Mouse (Mus musculus): ENCODE data around the gene Sgcd.

Gene Sgcd

GRCm38 (mm10) chr11:47129992-47130391 is 858.8 kb downstream of the Sgcd start:
- DNase-seq (ENCODE audit: low spot score) = no peak

GRCm38 (mm10) chr11:47129166-47129565 is 859.6 kb downstream of the Sgcd start:
- DNase-seq (ENCODE audit: low spot score) = no peak

DNA sequence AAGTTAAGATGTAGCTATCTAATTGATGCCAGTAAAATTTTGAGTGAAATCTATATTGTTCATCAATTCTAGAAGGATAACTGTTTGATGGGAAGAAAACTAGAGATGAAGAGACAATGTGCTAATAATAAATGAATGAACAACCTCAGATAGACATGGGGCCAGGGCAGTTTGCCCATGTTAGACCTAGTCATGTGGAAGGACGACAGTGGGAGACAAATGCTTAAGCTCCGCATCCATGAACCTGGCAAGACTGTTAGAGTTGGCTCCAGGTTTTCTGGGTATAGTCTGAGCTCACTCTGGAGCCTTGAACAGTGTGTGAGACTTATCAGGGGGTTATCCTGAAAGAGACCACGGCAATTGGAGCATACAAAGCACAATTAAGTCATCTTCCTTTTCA is 860.4 kb downstream of the Sgcd start:
- no peak for DNase-seq (ENCODE audit: low spot score)

GRCm38 (mm10) chr11:47120874-47121273 is 867.9 kb downstream of the Sgcd start:
- no peak for DNase-seq (ENCODE audit: low spot score)

DNA sequence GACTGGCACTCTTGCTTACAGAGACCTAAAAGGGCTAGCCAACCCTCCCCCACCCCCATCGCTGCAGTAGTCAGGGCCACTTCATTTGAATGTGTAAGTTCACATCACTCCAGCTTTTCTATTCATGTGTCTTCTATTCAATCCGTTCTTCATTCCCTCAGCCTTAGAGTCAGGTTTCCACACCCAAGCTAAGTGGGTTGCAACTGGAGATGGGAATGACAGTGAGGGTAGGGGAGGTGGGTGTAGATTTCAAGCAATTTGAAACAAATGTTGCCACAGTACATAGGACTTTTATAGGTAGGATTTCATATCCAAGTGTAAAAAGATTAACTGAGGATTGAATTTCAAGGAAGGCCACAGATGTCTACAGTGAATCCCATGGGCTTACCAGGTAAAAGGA is 870.9 kb downstream of the Sgcd start:
- no peak for DNase-seq (ENCODE audit: low spot score)

GRCm38 (mm10) chr11:47114366-47114765 is 874.4 kb downstream of the Sgcd start:
- DNase-seq (ENCODE audit: low spot score) = no peak

DNA sequence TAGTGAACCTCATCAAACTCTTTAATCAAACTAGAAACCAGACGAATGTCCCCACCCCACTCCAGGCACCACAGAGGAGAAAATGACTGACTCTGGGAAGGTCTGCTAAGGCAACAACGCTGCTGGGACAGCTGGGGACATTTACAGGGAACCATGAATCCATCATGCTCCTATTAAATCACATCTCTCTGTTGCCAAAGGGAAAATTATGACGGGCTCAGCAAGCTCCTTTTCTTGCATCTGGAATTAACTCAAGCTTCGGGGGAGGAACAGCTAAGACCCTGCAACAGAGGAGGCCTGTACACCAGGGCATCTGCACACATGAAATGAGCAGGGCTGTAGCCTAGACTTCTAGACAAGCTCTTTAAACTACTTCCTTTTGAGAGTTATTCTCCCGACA is 875.7 kb downstream of the Sgcd start:
- no peak for DNase-seq (ENCODE audit: low spot score)

- DNase-seq (ENCODE audit: low spot score) = no peak
Observed at GRCm38 (mm10) chr11:47110314-47110713, 878.5 kb downstream of the Sgcd start.

- DNase-seq (ENCODE audit: low spot score) = no peak
Observed at GRCm38 (mm10) chr11:47107661-47108060, 881.1 kb downstream of the Sgcd start.

DNA sequence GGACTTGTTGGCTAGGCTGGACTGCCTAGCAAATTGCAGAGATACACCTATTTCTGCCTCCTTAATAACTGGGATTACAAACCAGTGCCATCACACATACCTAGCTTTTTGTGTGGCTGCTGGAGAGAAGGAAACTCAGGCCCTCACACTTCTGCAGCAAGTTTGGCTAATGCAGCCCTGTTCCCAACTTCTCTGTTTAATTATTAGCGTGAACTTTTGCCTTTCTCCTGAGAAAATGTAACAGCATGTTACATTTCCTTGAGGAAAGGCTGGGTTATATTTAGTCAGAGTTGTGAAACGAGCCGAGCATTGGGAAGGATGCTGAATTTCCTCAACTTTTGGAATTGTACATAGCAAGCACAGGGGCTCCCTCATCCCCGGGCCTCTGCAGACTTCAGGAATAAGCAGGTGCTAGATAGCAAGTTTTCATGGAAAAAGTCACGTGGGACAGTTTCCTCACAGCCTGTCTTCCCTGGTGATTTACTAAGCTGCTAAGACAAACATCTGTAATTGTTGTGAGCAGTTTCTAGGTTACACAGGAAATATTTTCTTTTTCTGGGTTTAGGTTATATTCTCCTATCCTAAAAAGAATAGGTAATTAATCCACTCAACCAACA is 895.4 kb downstream of the Sgcd start:
- no peak for DNase-seq (ENCODE audit: low spot score)

GRCm38 (mm10) chr11:47082517-47082916 is 906.3 kb downstream of the Sgcd start:
- DNase-seq (ENCODE audit: low spot score) = no peak

GRCm38 (mm10) chr11:47073538-47073937 is 915.2 kb downstream of the Sgcd start:
- no peak for DNase-seq (ENCODE audit: low spot score)

GRCm38 (mm10) chr11:47071161-47071560 is 917.6 kb downstream of the Sgcd start:
- DNase-seq (ENCODE audit: low spot score) = no peak

GRCm38 (mm10) chr11:47069769-47070384 is 918.9 kb downstream of the Sgcd start:
- no peak for DNase-seq (ENCODE audit: low spot score)

DNA sequence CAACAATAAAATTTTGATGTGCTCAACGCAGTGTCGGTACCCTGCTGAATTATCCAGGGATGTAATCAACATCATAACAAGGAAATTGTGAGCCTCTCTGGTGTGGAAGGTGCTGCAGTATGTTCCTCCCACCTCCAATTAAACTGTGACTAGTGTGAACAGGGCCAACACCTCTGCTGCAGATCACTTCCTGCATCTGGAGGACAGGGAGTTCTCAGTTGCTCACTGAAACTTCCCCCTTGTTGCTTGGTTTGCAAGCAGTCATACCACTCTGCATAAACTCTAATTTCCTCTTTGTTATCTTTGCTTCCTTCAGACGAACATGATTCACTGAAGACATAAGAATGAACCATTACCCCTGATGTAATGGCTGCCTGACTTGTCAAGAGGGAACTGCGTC is 925.1 kb downstream of the Sgcd start:
- DNase-seq (ENCODE audit: low spot score) = no peak

DNA sequence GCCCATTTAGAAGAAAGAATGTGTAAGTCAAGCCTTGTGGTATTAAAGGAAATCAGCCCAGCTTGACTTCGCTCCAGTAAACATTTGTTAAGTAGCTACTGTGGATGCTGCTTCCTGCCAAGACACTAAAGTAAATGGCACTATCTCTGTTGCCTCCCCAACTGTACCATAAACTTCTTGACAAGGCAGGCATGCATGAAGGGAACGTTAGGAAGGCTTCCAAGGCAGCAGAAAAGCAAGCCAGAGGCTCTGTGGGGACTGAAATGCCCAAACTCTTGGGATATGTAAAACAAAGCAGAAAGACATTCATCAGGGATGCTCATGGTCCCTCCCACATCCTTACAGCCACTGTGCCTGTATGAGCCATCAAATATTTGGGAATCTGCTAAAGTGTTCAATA is 938.4 kb downstream of the Sgcd start:
- no peak for DNase-seq (ENCODE audit: low spot score)

- DNase-seq (ENCODE audit: low spot score) = no peak
Observed at GRCm38 (mm10) chr11:47049756-47050155, 939.0 kb downstream of the Sgcd start.

DNA sequence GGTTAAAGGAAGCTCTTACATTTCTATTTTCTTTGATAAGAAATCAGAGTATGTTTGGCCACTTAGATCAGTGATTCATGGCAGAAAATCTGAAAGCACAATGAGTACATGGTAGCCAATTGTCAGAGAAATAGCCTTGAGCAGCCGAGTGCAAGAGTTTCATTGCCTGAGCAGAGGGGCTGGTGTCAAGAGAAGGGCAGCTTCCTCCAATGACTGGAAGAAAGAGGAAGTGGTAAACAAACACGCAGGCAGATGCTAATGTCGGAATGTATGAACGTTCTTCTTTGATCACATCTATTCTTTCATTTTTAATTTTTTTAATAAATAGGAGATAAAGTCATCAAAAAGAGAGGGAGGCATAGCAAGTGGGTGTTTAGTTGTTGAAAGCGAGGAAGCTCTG is 956.5 kb downstream of the Sgcd start:
- DNase-seq (ENCODE audit: low spot score) = no peak

DNA sequence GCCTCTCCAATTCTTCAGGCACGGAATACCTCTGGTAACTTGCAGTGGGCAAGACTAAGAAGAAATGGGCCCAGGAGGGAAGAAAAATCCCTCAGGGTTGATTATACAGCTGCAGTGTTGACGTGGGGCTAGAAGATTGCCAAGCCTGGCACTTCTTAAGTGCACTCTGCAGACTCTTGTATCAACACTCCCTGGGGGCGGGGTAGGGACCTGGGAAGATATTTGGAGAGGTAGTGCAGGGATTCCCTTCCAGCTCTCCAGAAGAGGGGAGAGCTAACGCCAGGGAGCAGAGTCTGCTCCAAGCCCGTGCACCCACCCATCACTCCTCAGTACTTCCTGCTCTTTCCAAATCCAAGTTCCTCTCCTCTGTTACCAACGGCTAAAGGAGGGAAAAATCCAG is 967.9 kb downstream of the Sgcd start:
- no peak for DNase-seq (ENCODE audit: low spot score)

DNA sequence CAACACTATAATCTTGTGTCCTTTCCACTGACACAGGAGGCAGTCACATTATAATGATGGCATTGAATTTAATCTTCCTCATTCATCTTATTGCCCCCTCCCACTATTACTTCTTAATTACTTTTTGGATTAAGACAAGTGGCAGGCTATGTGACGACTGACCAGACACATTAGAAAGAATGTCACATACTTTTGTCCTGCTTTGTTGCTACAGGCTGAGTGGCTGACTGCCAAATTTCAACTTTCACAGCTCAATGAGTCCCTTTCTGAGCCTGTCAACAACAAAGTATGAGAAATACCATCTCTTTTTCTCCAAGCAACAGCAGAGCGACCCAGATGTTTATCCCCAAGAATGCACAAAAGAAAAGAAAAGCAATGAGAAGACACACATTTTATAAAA is 970.6 kb downstream of the Sgcd start:
- no peak for DNase-seq (ENCODE audit: low spot score)

- DNase-seq (ENCODE audit: low spot score) = no peak
Observed at GRCm38 (mm10) chr11:47015683-47016082, 973.1 kb downstream of the Sgcd start.

DNA sequence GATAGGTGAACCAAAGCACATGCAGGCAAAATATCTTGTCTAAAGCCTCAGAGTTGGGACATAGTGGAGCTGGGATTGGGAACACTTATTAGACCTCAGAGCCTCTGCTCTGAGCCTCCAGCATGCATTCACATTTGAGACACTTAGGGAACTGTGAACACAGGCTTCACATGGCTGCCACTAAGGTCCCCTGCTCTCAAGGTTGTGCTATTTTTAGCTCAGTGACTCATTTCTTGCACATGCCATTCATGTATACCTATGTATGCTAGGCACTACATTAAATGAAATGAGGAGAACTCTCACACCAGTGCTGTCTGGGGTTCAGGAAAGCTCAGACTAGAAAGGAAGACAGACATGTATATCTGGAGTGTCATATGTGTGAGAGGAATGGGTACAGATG is 974.5 kb downstream of the Sgcd start:
- no peak for DNase-seq (ENCODE audit: low spot score)

DNA sequence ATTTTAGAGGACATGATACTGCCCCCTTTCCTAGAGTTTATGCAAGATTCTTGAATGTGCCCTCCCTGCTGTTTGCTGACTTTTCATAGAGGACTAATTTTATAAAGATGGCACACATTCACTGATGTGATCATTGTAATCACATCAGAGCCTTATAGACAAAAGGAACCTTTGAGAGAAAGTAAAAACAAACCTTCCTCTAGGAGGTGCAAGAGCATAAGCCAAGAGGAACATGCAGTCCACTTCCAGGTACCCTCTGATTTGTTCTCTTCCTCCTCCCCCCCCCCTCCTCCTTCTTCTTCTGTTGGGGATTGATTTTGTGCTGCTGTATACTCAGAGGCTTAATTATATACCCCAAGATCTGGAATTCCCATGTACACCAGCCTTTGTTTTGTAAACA is 978.6 kb downstream of the Sgcd start:
- no peak for DNase-seq (ENCODE audit: low spot score)

GRCm38 (mm10) chr11:47005301-47005875 is 983.4 kb downstream of the Sgcd start:
- no peak for DNase-seq (ENCODE audit: low spot score)

Data from urinary bladder, postnatal 25 days (tissue).